Mouse (Mus musculus) intestine, postnatal 0 days (tissue): ENCODE data around the gene Cog5. TPM values are rescaled to one million over a fixed set of nuclear protein-coding genes. Genes with fewer than 3 reads are reported as not detected.

Experiments
- ATAC-seq: fragments of 200-750 bp; cut with Nextera tagmentation; 2 replicates; pipeline ENCODE4 v1.8.0; 2017; ENCODE audit warnings: mild to moderate bottlenecking, moderate TSS enrichment, moderate library complexity
- H3K27ac ChIP-seq: fragments of 300-500 bp; sonication (generic); 2 replicates; pipeline ENCODE4 v1.5.1; 2014; ENCODE audit warnings: mild to moderate bottlenecking, low read depth, low read length, moderate library complexity
- H3K27me3 ChIP-seq: fragments of 300-500 bp; sonication (generic); replicated peaks from 2 replicates; pipeline ENCODE4 v1.6.1; 2014; ENCODE audit warnings: low read length, mixed read lengths; ENCODE audit not compliant: control insufficient read depth, insufficient read depth
- H3K36me3 ChIP-seq: fragments of 300-500 bp; sonication (generic); 2 replicates; pipeline ENCODE4 v1.6.1; 2014; ENCODE audit warnings: mild to moderate bottlenecking, moderate library complexity; ENCODE audit not compliant: control insufficient read depth, insufficient read depth
- H3K4me1 ChIP-seq: fragments of 300-500 bp; sonication (generic); replicated peaks from 2 replicates; pipeline ENCODE4 v1.6.1; 2014; ENCODE audit warnings: antibody characterized with exemption, low read length, mixed read lengths; ENCODE audit not compliant: control insufficient read depth, insufficient read depth
- H3K4me2 ChIP-seq: fragments of 300-500 bp; sonication (generic); replicated peaks from 2 replicates; pipeline ENCODE4 v1.6.1; 2014; ENCODE audit warnings: low read depth, mild to moderate bottlenecking, moderate library complexity
- H3K4me3 ChIP-seq: fragments of 300-500 bp; sonication (generic); 2 replicates; pipeline ENCODE4 v1.5.1; 2014; ENCODE audit warnings: low read depth, low read length
- H3K9ac ChIP-seq: fragments of 300-500 bp; sonication (generic); 2 replicates; pipeline ENCODE4 v1.6.1; 2014; ENCODE audit warnings: mild to moderate bottlenecking, low read depth, low read length
- H3K9me3 ChIP-seq: fragments of 300-500 bp; sonication (generic); 2 replicates; pipeline ENCODE4 v1.6.1; 2016; ENCODE audit warnings: mixed run types; ENCODE audit not compliant: control insufficient read depth
- CTCF ChIP-seq: sonication (generic); IDR thresholded peaks from 2 replicates; pipeline ENCODE4 v1.5.1; 2016; ENCODE audit warnings: low read depth, mild to moderate bottlenecking, control low read depth, antibody characterized with exemption, moderate library complexity
- WGBS: fragments of 180-500 bp; shearing (Covaris S2); extraction: QIAGEN DNeasy Blood & Tissue Kit; methylation state at CpG from one replicate; pipeline ENCODE4 v1.1.7; 2014; 5-methylcytosine and 5-hydroxymethylcytosine counted together
- polyA plus RNA-seq: library from polyadenylated mRNA; unstranded; fragments of >200 nt; fragmentation: Nextera tagmentation; extraction: Ambion mirVana; gene quantifications from 2 replicates; pipeline ENCODE4 v1.2.1, GENCODE M21; 2015

Cog5 gene
- polyA plus RNA-seq, 1 experiment from 2014 or later = 16.4 TPM

- peak overlapping the region; percentile 83 for H3K4me2 ChIP-seq
- WGBS = 6% methylated on average over 13 of the region's 13 CpGs
- H3K9ac ChIP-seq = peak overlapping the region; percentile 76
- no peaks in the 10 kb centered on the region for H3K27me3 ChIP-seq
- no peaks in the 10 kb centered on the region for H3K9me3 ChIP-seq
- ATAC-seq = peak; percentile 11; the same call in 1 of the 2 replicates
- 0 out of 2 replicates have a peak, but pooled peaks cover 7% of the 10 kb centered on the region for H3K36me3 ChIP-seq
- peak overlapping the region; percentile 62; the same call in 1 of the 2 replicates for H3K27ac ChIP-seq
- TF ChIP-seq CTCF = no peak
- H3K4me1 ChIP-seq = peaks cover 7% of the 10 kb centered on the region
- peak overlapping the region; percentile 62 for H3K4me3 ChIP-seq
Observed at GRCm38 (mm10) chr12:31633970-31634342, 20.7 kb upstream of the Cog5 start.

DNA sequence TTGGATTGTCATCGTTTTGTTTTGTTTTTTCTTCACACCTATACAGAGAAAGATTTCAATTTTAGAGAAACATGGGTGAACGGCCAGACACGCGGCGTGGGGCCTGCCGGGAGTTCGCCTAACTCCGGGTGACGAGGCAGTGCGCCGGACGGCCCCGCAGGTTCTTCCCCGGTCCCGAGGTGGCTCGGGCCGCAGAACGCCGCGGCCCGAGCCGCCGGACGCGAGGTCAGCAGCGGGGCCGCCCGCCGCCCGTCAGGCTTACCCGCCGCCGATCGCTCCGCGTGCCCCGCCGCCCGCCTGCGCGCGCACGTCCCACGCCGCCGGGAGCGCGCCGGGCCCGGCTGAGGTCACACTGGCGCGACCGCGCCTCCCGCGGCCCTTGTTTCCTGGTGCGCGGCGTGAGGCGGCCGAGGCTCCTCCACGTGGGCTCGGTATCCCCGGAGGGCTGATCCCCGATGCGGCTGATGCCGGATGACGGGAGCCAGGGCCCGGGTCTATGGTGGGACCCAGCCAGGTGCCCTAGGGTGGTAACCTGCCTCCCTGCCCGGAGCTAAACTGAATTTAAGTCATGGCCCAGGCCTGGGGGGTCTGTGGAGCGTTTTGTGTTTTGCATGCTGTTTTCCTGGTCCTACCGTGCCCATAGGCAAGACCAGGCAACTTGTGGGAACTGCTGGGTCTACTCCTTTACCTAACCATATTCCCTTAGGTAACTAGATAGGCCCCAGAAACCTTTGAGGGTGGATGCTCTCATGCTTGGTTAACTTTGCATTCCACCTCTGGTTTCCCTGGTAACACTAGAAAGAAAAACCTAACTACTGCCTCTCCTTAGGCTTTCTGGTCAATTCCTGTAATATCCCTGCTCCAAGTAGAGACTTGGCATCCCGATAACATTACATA, 20.1 kb upstream of the Cog5 start, which contains the start of gene Bcap29:
Gene Bcap29, minus strand, starts transcription at position 316 of the 897 bp plus-strand sequence.
- Histone ChIP-seq H3K27ac (peak within 1 kb of the TSS; percentile 62), H3K4me1 (peaks cover 7% of the 10 kb centered on the region), H3K9me3 (no peaks in the 10 kb centered on the region), H3K9ac (peak within 1 kb of the TSS; percentile 76), H3K4me2 (peak within 1 kb of the TSS; percentile 83), H3K4me3 (peak within 1 kb of the TSS; percentile 62), H3K36me3 (0 out of 2 replicates have a peak, but pooled peaks cover 6% of the 10 kb centered on the region), H3K27me3 (no peaks in the 10 kb centered on the region)
- 2% methylated on average over 67 of the region's 73 CpGs for WGBS
- 0 out of 2 replicates have a peak, but pooled peaks have one; percentile 3 for TF ChIP-seq CTCF
- ATAC-seq = peak; percentile 95

DNA sequence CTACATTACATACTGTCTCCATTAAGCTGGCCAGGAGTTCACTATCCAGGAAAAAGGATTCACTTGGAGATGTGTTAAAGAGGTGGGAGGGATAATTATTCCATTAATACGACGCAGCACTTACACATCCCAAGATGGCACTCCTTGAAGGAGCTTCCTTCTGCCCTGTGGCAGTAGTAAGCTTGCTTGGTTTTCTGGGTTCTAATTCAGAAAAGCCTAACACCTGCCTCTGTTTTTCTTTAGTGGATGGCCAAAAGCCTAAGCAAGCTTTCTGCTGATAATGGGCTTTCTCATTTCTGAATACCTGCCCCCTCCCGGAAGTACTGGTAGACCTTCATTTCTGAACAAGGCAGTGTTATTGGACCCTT, 19.4 kb upstream of the Cog5 start:
- Histone ChIP-seq H3K4me1 (peaks cover 7% of the 10 kb centered on the region), H3K27ac (no peak overlapping the region), H3K4me3 (no peak overlapping the region), H3K9ac (no peak overlapping the region), H3K27me3 (no peaks in the 10 kb centered on the region), H3K4me2 (peak overlapping the region; percentile 83; the same call in 1 of the 2 replicates), H3K9me3 (no peaks in the 10 kb centered on the region), H3K36me3 (no peaks in the 10 kb centered on the region)
- 90% methylated on average over 3 of the region's 3 CpGs for WGBS
- no peak for TF ChIP-seq CTCF
- no peak for ATAC-seq

DNA sequence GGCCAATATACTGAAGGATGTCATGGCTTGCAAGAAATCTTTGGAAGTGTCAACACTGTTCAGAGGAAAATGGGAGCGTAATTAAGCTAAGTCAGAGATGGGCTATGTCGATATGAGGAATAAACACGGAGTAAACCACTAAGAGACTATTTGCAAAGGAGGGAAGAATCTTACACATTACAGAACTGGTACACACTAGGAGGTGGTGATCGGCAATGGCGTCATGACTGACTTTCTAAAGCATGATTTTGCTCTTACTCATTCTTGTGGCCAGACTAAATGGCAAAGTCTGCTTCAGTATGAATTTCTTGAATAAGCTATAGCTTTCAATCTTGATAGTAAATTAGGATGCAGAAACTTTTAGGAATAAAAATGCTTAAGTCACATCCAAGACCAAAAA, 1.1 kb upstream of the Cog5 start:
- H3K36me3 ChIP-seq = no peaks in the 10 kb centered on the region
- H3K4me1 ChIP-seq = no peaks in the 10 kb centered on the region
- peak overlapping the region; percentile 75 for H3K4me2 ChIP-seq
- WGBS = 70% methylated on average over 5 of the region's 5 CpGs
- H3K9ac ChIP-seq = no peak overlapping the region
- ATAC-seq = no peak
- no peak for TF ChIP-seq CTCF
- H3K27ac ChIP-seq = no peak overlapping the region
- no peaks in the 10 kb centered on the region for H3K27me3 ChIP-seq
- peak overlapping the region; percentile 97; the same call in 1 of the 2 replicates for H3K4me3 ChIP-seq
- no peaks in the 10 kb centered on the region for H3K9me3 ChIP-seq

- ATAC-seq = peak; percentile 71
- WGBS = under 1% methylated on average over 29 of the region's 29 CpGs
- TF ChIP-seq CTCF = peak; percentile 72
- Histone ChIP-seq H3K4me1 (no peaks in the 10 kb centered on the region), H3K9ac (peak overlapping the region; percentile 81), H3K27me3 (no peaks in the 10 kb centered on the region), H3K4me3 (peak overlapping the region; percentile 97), H3K9me3 (no peaks in the 10 kb centered on the region), H3K4me2 (peak overlapping the region; percentile 75), H3K27ac (peak overlapping the region; percentile 88), H3K36me3 (no peaks in the 10 kb centered on the region)
Observed at GRCm38 (mm10) chr12:31654965-31655477, 352 bp downstream of the Cog5 start.

DNA sequence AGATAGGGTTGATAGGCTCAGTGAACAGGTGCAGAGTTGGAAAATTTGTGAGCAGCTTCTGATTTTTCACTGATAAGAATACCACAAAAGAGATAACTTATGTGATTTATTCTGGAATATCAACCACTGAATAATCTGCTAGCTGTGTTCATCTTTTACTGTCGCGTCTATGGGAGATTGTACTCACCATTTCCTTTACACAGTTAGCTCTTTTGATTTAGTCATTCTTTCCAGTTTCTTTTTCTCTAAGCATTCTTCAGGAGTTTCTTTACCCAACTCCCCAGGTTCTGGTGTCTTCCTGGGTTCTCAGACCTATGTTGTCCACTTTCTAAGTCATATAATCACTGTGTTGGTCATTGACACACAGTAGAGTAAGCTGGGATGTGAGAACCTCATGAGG, 2.2 kb downstream of the Cog5 start:
- Histone ChIP-seq H3K4me3 (no peak overlapping the region), H3K27ac (no peak overlapping the region), H3K27me3 (no peaks in the 10 kb centered on the region), H3K9me3 (no peaks in the 10 kb centered on the region), H3K4me1 (no peaks in the 10 kb centered on the region), H3K9ac (no peak overlapping the region), H3K36me3 (no peaks in the 10 kb centered on the region), H3K4me2 (no peak overlapping the region)
- no peak for TF ChIP-seq CTCF
- 90% methylated on average over 2 of the region's 2 CpGs for WGBS
- no peak for ATAC-seq
